Mouse (Mus musculus): ENCODE measurements at regions not wholly inside any gene's neighbourhood (a gene's known extent, or its start where the extent isn't known, plus 50 kb on each side); places are given as distances from the start of the nearest gene placed in this dataset.
"Not testable (repeated sequence)": the region's sequence is repeated elsewhere in the genome, so short reads cannot be mapped to it uniquely, and the experiment has no call there.

GRCm38 (mm10) chr8:20261452-20262181 is 101.4 kb downstream of the Gm15319 start:
- ATAC-seq (replicated peaks), result peak; percentile 76; the same call in 1 of the 2 replicates
- H3K36me3 ChIP-seq (replicated peaks); H3K9ac ChIP-seq; H3K4me2 ChIP-seq; H3K27ac ChIP-seq; H3K9me3 ChIP-seq; H3K4me1 ChIP-seq; H3K27me3 ChIP-seq (replicated peaks); H3K4me3 ChIP-seq: not testable (repeated sequence)
- WGBS, result 51% methylated on average over 7 of the region's 9 CpGs

- not testable (repeated sequence) for H3K27me3 ChIP-seq (replicated peaks); H3K36me3 ChIP-seq (replicated peaks); H3K4me3 ChIP-seq; ATAC-seq (replicated peaks); H3K27ac ChIP-seq; H3K4me2 ChIP-seq; H3K9ac ChIP-seq; H3K9me3 ChIP-seq; H3K4me1 ChIP-seq
- WGBS, result 83% methylated on average over 2 of the region's 2 CpGs
Observed at GRCm38 (mm10) chr8:20261007-20261406, 102.0 kb downstream of the Gm15319 start.

GRCm38 (mm10) chr8:20260125-20260640 is 102.8 kb downstream of the Gm15319 start:
- not testable (repeated sequence) for H3K4me1 ChIP-seq; H3K27me3 ChIP-seq (replicated peaks); H3K36me3 ChIP-seq (replicated peaks); H3K9ac ChIP-seq; H3K9me3 ChIP-seq; H3K27ac ChIP-seq; H3K4me3 ChIP-seq; H3K4me2 ChIP-seq; ATAC-seq (replicated peaks)
- WGBS, result 66% methylated on average over 6 of the region's 7 CpGs

GRCm38 (mm10) chr8:20259662-20260061 is 103.3 kb downstream of the Gm15319 start:
- not testable (repeated sequence) for H3K4me1 ChIP-seq; H3K4me2 ChIP-seq; H3K27me3 ChIP-seq (replicated peaks); H3K36me3 ChIP-seq (replicated peaks); H3K4me3 ChIP-seq; H3K9ac ChIP-seq; H3K27ac ChIP-seq; H3K9me3 ChIP-seq; ATAC-seq (replicated peaks)
- WGBS, result 87% methylated on average over 8 of the region's 8 CpGs

All from midbrain, embryonic 15.5 days (tissue).